Mouse (Mus musculus): ENCODE results near the gene Akr1d1. TPM values are rescaled to one million over a fixed set of nuclear protein-coding genes. Genes with fewer than 3 reads are reported as not detected.

Gene Akr1d1
- polyA plus RNA-seq, 1 experiment from 2014 or later, result not detected

- 82% methylated on average over 3 of the region's 3 CpGs for WGBS
- Histone ChIP-seq H3K9me3 (replicated peaks; ENCODE audit: control insufficient read depth, low read length) (no peaks in the 10 kb centered on the region), H3K4me3 (ENCODE audit: low read length) (no peak overlapping the region), H3K4me2 (ENCODE audit: low read depth, low read length) (no peak overlapping the region), H3K27me3 (ENCODE audit: control insufficient read depth, insufficient read depth, low read length) (no peaks in the 10 kb centered on the region), H3K4me1 (ENCODE audit: control insufficient read depth, insufficient read depth, low read length) (no peaks in the 10 kb centered on the region), H3K27ac (ENCODE audit: low read length) (no peak overlapping the region), H3K9ac (ENCODE audit: low read length) (no peak overlapping the region), H3K36me3 (ENCODE audit: control insufficient read depth, insufficient read depth) (no peaks in the 10 kb centered on the region)
- ATAC-seq (replicated peaks; ENCODE audit: extremely low read depth, insufficient read depth, low FRiP score), result no peak
Measured at GRCm38 (mm10) chr6:37541171-37541570, 11.2 kb downstream of the Akr1d1 start.

DNA sequence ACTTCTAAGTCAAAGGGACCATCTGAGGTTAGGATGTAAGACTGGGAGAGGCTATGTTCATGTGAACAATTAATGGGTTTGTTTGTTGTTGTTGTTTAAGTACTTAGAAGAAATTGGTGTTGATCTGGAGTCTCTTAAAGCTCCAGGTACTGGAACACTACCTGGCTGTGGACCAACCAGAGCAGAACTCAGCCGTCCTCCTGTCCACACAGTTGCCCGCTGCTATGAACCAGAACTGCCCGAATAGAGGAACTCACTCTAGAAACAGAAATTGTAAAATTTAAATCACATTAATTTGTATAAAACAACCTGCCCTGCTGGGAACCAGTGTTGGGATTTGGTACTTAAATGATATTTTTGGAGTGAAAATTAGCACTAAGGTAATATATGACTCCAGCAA lies 12.2 kb downstream of the Akr1d1 start:
- H3K4me1 ChIP-seq (ENCODE audit: control insufficient read depth, insufficient read depth, low read length), result no peaks in the 10 kb centered on the region
- no peaks in the 10 kb centered on the region for H3K36me3 ChIP-seq (ENCODE audit: control insufficient read depth, insufficient read depth)
- no peak overlapping the region for H3K4me2 ChIP-seq (ENCODE audit: low read depth, low read length)
- 86% methylated on average over 3 of the region's 3 CpGs for WGBS
- H3K27ac ChIP-seq (ENCODE audit: low read length), result no peak overlapping the region
- no peak for ATAC-seq (replicated peaks; ENCODE audit: extremely low read depth, insufficient read depth, low FRiP score)
- H3K9me3 ChIP-seq (replicated peaks; ENCODE audit: control insufficient read depth, low read length), result no peaks in the 10 kb centered on the region
- no peak overlapping the region for H3K9ac ChIP-seq (ENCODE audit: low read length)
- no peaks in the 10 kb centered on the region for H3K27me3 ChIP-seq (ENCODE audit: control insufficient read depth, insufficient read depth, low read length)
- H3K4me3 ChIP-seq (ENCODE audit: low read length), result no peak overlapping the region

- Histone ChIP-seq H3K4me3 (ENCODE audit: low read length) (no peak overlapping the region), H3K27me3 (ENCODE audit: control insufficient read depth, insufficient read depth, low read length) (no peaks in the 10 kb centered on the region), H3K27ac (ENCODE audit: low read length) (no peak overlapping the region), H3K4me1 (ENCODE audit: control insufficient read depth, insufficient read depth, low read length) (no peaks in the 10 kb centered on the region), H3K36me3 (ENCODE audit: control insufficient read depth, insufficient read depth) (no peaks in the 10 kb centered on the region), H3K9ac (ENCODE audit: low read length) (no peak overlapping the region), H3K4me2 (ENCODE audit: low read depth, low read length) (no peak overlapping the region), H3K9me3 (replicated peaks; ENCODE audit: control insufficient read depth, low read length) (no peaks in the 10 kb centered on the region)
- no peak for ATAC-seq (replicated peaks; ENCODE audit: extremely low read depth, insufficient read depth, low FRiP score)
- WGBS, result 76% methylated on average over 2 of the region's 2 CpGs
Measured at GRCm38 (mm10) chr6:37552760-37553159, 22.8 kb downstream of the Akr1d1 start.

GRCm38 (mm10) chr6:37553926-37554325 lies 24.0 kb downstream of the Akr1d1 start:
- whole genome bisulfite sequencing, result 51% methylated on average over 3 of the region's 3 CpGs

GRCm38 (mm10) chr6:37554327-37554726 lies 24.4 kb downstream of the Akr1d1 start:
- H3K4me1 ChIP-seq (ENCODE audit: control insufficient read depth, insufficient read depth, low read length), result no peaks in the 10 kb centered on the region
- H3K4me3 ChIP-seq (ENCODE audit: low read length), result no peak overlapping the region
- H3K27me3 ChIP-seq (ENCODE audit: control insufficient read depth, insufficient read depth, low read length), result no peaks in the 10 kb centered on the region
- H3K36me3 ChIP-seq (ENCODE audit: control insufficient read depth, insufficient read depth), result no peaks in the 10 kb centered on the region
- H3K27ac ChIP-seq (ENCODE audit: low read length), result no peak overlapping the region
- no peak for ATAC-seq (replicated peaks; ENCODE audit: extremely low read depth, insufficient read depth, low FRiP score)
- no peak overlapping the region for H3K9ac ChIP-seq (ENCODE audit: low read length)
- no peak overlapping the region for H3K4me2 ChIP-seq (ENCODE audit: low read depth, low read length)
- H3K9me3 ChIP-seq (replicated peaks; ENCODE audit: control insufficient read depth, low read length), result no peaks in the 10 kb centered on the region
- 68% methylated on average over 1 of the region's 1 CpGs for WGBS

More at GRCm38 (mm10) chr6:37553926-37554325, 24.0 kb downstream of the Akr1d1 start:
- no peaks in the 10 kb centered on the region for H3K27me3 ChIP-seq (ENCODE audit: control insufficient read depth, insufficient read depth, low read length)
- H3K4me2 ChIP-seq (ENCODE audit: low read depth, low read length), result no peak overlapping the region
- H3K9ac ChIP-seq (ENCODE audit: low read length), result no peak overlapping the region
- no peaks in the 10 kb centered on the region for H3K36me3 ChIP-seq (ENCODE audit: control insufficient read depth, insufficient read depth)
- ATAC-seq (replicated peaks; ENCODE audit: extremely low read depth, insufficient read depth, low FRiP score), result no peak
- H3K27ac ChIP-seq (ENCODE audit: low read length), result no peak overlapping the region
- no peak overlapping the region for H3K4me3 ChIP-seq (ENCODE audit: low read length)
- no peaks in the 10 kb centered on the region for H3K9me3 ChIP-seq (replicated peaks; ENCODE audit: control insufficient read depth, low read length)
- no peaks in the 10 kb centered on the region for H3K4me1 ChIP-seq (ENCODE audit: control insufficient read depth, insufficient read depth, low read length)

DNA sequence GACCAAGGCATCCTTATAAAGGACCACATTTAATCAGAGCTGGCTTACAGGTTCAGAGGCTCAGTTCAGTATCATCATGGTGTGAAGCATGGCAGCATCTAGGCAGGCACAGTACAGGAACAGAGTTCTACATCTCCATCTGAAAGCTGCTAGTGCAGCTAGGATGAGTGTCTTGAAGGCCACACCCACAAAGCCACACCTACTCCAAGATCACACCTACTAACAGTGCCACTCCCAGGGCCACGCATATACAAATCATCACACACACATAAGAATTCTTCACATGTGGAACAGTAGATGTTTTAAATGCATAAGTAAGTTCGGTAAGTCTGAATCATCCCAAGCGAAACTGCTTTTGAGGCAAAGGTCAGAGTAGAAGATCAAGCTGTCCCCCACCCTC lies 33.9 kb downstream of the Akr1d1 start:
- H3K4me1 ChIP-seq (ENCODE audit: control insufficient read depth, insufficient read depth, low read length), result no peaks in the 10 kb centered on the region

GRCm38 (mm10) chr6:37567363-37567762 lies 37.4 kb downstream of the Akr1d1 start:
- Histone ChIP-seq H3K27ac (ENCODE audit: low read length) (no peak overlapping the region), H3K4me2 (ENCODE audit: low read depth, low read length) (no peak overlapping the region), H3K27me3 (ENCODE audit: control insufficient read depth, insufficient read depth, low read length) (no peaks in the 10 kb centered on the region), H3K4me3 (ENCODE audit: low read length) (no peak overlapping the region), H3K9ac (ENCODE audit: low read length) (no peak overlapping the region), H3K9me3 (replicated peaks; ENCODE audit: control insufficient read depth, low read length) (no peaks in the 10 kb centered on the region), H3K36me3 (ENCODE audit: control insufficient read depth, insufficient read depth) (no peaks in the 10 kb centered on the region), H3K4me1 (ENCODE audit: control insufficient read depth, insufficient read depth, low read length) (no peaks in the 10 kb centered on the region)
- 82% methylated on average over 1 of the region's 1 CpGs for WGBS
- ATAC-seq (replicated peaks; ENCODE audit: extremely low read depth, insufficient read depth, low FRiP score), result no peak

More for the DNA sequence above, 33.9 kb downstream of the Akr1d1 start:
- Histone ChIP-seq H3K4me2 (ENCODE audit: low read depth, low read length) (no peak overlapping the region), H3K4me3 (ENCODE audit: low read length) (no peak overlapping the region), H3K27me3 (ENCODE audit: control insufficient read depth, insufficient read depth, low read length) (no peaks in the 10 kb centered on the region), H3K9ac (ENCODE audit: low read length) (no peak overlapping the region), H3K27ac (ENCODE audit: low read length) (no peak overlapping the region), H3K9me3 (replicated peaks; ENCODE audit: control insufficient read depth, low read length) (no peaks in the 10 kb centered on the region), H3K36me3 (ENCODE audit: control insufficient read depth, insufficient read depth) (no peaks in the 10 kb centered on the region)
- WGBS, result 81% methylated on average over 3 of the region's 3 CpGs
- ATAC-seq (replicated peaks; ENCODE audit: extremely low read depth, insufficient read depth, low FRiP score), result no peak

DNA sequence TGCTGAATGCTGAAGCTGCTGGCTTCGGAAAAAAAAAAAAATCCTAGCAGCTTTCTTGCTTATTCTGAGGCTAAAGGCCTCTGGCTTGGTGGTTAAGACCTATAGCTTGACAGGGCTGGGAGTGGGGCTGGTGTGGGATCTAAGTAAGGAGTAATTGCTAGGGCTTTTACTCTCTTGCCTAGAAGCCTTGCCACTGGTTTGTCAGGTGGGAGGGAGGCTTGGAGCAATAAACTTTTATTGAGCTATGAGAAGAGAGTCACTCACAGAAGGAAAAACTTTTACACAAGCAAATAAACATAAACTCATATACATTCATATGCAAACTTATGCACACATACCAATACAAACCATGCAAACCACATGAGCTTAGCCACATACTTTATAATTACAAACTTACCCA lies 42.0 kb downstream of the Akr1d1 start:
- Histone ChIP-seq H3K27me3 (ENCODE audit: control insufficient read depth, insufficient read depth, low read length) (no peaks in the 10 kb centered on the region), H3K36me3 (ENCODE audit: control insufficient read depth, insufficient read depth) (no peaks in the 10 kb centered on the region), H3K4me2 (ENCODE audit: low read depth, low read length) (no peak overlapping the region), H3K9me3 (replicated peaks; ENCODE audit: control insufficient read depth, low read length) (no peaks in the 10 kb centered on the region), H3K9ac (ENCODE audit: low read length) (no peak overlapping the region), H3K4me1 (ENCODE audit: control insufficient read depth, insufficient read depth, low read length) (no peaks in the 10 kb centered on the region), H3K27ac (ENCODE audit: low read length) (no peak overlapping the region), H3K4me3 (ENCODE audit: low read length) (no peak overlapping the region)
- ATAC-seq (replicated peaks; ENCODE audit: extremely low read depth, insufficient read depth, low FRiP score), result no peak
- 50% methylated on average over 1 of the region's 1 CpGs for WGBS

DNA sequence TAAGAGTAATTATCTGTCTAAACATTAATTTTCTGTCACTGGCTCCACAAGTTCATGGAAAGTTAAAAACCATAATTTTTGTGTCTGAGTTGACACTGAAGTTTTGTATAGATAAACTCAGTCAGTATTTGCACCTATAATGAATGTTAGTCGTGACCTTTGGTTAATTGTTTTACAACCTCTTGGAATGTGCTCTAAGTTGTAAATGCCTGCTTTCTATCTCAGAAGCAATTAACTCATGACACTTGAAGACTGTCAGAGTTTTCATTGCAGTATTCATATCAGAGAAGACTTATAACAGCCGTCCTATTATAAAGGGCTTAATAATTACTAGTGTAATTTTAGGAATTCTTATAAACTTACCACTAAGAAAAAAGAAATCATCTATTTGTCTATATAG lies 43.0 kb downstream of the Akr1d1 start:
- Histone ChIP-seq H3K4me1 (ENCODE audit: control insufficient read depth, insufficient read depth, low read length) (no peaks in the 10 kb centered on the region), H3K4me2 (ENCODE audit: low read depth, low read length) (no peak overlapping the region), H3K27ac (ENCODE audit: low read length) (no peak overlapping the region), H3K9me3 (replicated peaks; ENCODE audit: control insufficient read depth, low read length) (no peaks in the 10 kb centered on the region), H3K27me3 (ENCODE audit: control insufficient read depth, insufficient read depth, low read length) (no peaks in the 10 kb centered on the region), H3K9ac (ENCODE audit: low read length) (no peak overlapping the region), H3K36me3 (ENCODE audit: control insufficient read depth, insufficient read depth) (no peaks in the 10 kb centered on the region), H3K4me3 (ENCODE audit: low read length) (no peak overlapping the region)
- WGBS, result 52% methylated on average over 2 of the region's 2 CpGs
- no peak for ATAC-seq (replicated peaks; ENCODE audit: extremely low read depth, insufficient read depth, low FRiP score)

GRCm38 (mm10) chr6:37580476-37580875 lies 50.5 kb downstream of the Akr1d1 start:
- no peaks in the 10 kb centered on the region for H3K27me3 ChIP-seq (ENCODE audit: control insufficient read depth, insufficient read depth, low read length)
- H3K36me3 ChIP-seq (ENCODE audit: control insufficient read depth, insufficient read depth), result no peaks in the 10 kb centered on the region
- no peak overlapping the region for H3K4me2 ChIP-seq (ENCODE audit: low read depth, low read length)
- no peak overlapping the region for H3K4me3 ChIP-seq (ENCODE audit: low read length)
- H3K9ac ChIP-seq (ENCODE audit: low read length), result no peak overlapping the region
- H3K27ac ChIP-seq (ENCODE audit: low read length), result no peak overlapping the region
- no peak for ATAC-seq (replicated peaks; ENCODE audit: extremely low read depth, insufficient read depth, low FRiP score)
- H3K9me3 ChIP-seq (replicated peaks; ENCODE audit: control insufficient read depth, low read length), result no peaks in the 10 kb centered on the region
- no peaks in the 10 kb centered on the region for H3K4me1 ChIP-seq (ENCODE audit: control insufficient read depth, insufficient read depth, low read length)
- 65% methylated on average over 5 of the region's 5 CpGs for WGBS

All from heart, embryonic 16.5 days (tissue).